Mouse (Mus musculus): ENCODE measurements at regions not wholly inside any gene's neighbourhood (a gene's known extent, or its start where the extent isn't known, plus 50 kb on each side); places are given as distances from the start of the nearest gene placed in this dataset.
A peak's percentile ranks its signal among the peaks of the same experiment; 100 is the strongest.

DNA sequence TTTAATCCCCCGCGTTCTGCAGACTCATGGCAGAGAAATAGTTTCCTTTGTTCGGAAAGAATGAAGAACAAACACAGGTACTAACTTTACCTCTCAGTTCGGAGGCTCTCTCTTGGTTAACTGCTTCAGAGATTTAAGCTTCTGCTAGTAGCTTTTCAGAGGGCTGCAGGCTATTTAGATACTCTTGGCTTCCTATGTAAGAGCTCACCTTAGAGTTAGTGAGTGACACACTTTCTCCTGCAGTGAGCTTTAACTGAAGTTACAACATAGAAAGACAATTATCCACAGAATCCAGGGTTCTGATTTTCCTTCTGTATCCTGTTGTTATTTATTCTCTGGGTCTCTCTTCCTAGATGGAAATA is 169.2 kb downstream of the Foxa2 start:
- no peaks in the 10 kb centered on the region for H3K9me3 ChIP-seq (ENCODE audit: control insufficient read depth, low read length)
- H3K4me2 ChIP-seq (ENCODE audit: low read depth): peak overlapping the region; percentile 53; the same call in 1 of the 2 replicates
- no peak overlapping the region for H3K4me3 ChIP-seq (ENCODE audit: insufficient read depth in 1 of 2, low read depth in 2 of 2, low read length in 2 of 2)
- H3K9ac ChIP-seq (replicated peaks): no peak overlapping the region
- no peak for TF ChIP-seq EP300 (IDR thresholded peaks at IDR 0.05; ENCODE audit: low read depth)
- no peak for TF ChIP-seq CTCF (IDR thresholded peaks at IDR 0.05; ENCODE audit: low read depth)
- no peak for ATAC-seq (ENCODE audit: insufficient read depth)
- no peaks in the 10 kb centered on the region for H3K27me3 ChIP-seq (ENCODE audit: control insufficient read depth, insufficient read depth, low read length)
- WGBS (ENCODE audit: insufficient replicate concordance): 37% methylated on average over 4 of the region's 4 CpGs
- H3K27ac ChIP-seq: no peak overlapping the region
- 0 out of 4 replicates have a peak, but pooled peaks cover 0 to 2% of the 10 kb centered on the region in 2 experiments for H3K4me1 ChIP-seq (replicated peaks; ENCODE audit: control insufficient read depth in 2 of 2, insufficient read depth in 2 of 2, low read length in 1 of 2)
- no peaks in the 10 kb centered on the region for H3K36me3 ChIP-seq (replicated peaks; ENCODE audit: control insufficient read depth, insufficient read depth, low read depth)
- no peak for DNase-seq (ENCODE audit: low read depth in 3 of 3, low spot score in 3 of 3)

DNA sequence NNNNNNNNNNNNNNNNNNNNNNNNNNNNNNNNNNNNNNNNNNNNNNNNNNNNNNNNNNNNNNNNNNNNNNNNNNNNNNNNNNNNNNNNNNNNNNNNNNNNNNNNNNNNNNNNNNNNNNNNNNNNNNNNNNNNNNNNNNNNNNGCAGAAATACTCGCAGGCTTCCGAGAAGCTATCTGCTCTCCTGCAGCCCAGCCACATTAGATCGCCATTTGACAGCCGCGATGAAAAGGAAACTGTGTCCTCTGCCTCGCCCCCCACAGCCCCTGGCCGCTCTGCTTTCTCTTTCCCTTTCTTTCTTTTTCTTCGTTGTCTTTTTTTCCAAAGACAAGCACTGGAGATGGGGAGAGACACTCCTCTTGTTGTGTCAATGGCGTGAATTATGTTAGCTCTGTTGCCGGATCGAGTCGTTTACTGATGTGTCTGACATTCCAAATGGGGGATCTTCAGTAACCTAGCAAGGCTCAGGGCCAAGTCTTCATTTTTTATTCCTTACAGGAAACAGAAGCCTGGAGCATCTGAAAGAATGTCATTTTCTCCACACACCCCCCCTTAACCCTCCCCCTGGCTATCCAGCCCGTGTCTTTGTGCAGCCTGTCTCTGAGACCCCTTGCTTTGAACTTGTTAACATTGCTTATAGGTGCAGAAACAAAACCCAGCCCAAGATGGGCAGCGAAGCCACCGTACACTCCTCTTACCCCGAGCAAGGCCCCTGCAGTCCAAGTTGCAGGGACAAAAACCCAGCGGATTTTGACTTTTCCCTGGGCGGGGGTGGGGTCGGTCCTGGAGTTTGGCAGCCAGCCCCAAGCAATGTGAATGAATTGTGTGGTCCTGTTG is 169.8 kb downstream of the Foxa2 start:
- 0 out of 4 replicates have a peak, but pooled peaks cover 0 to 2% of the 10 kb centered on the region in 2 experiments for H3K4me1 ChIP-seq (replicated peaks; ENCODE audit: control insufficient read depth in 2 of 2, insufficient read depth in 2 of 2, low read length in 1 of 2)
- H3K9ac ChIP-seq (replicated peaks): no peak overlapping the region
- H3K9me3 ChIP-seq (ENCODE audit: control insufficient read depth, low read length): no peaks in the 10 kb centered on the region
- TF ChIP-seq EP300 (IDR thresholded peaks at IDR 0.05; ENCODE audit: low read depth) (no peak), CTCF (IDR thresholded peaks at IDR 0.05; ENCODE audit: low read depth) (no peak)
- no peak for DNase-seq (ENCODE audit: low read depth in 3 of 3, low spot score in 3 of 3)
- H3K4me3 ChIP-seq (ENCODE audit: insufficient read depth in 1 of 2, low read depth in 2 of 2, low read length in 2 of 2): 0 out of 4 replicates have a peak overlapping the region, but pooled peaks have one; percentile 7 to 16
- H3K27me3 ChIP-seq (ENCODE audit: control insufficient read depth, insufficient read depth, low read length): no peaks in the 10 kb centered on the region
- H3K27ac ChIP-seq: no peak overlapping the region
- peak overlapping the region; percentile 53 for H3K4me2 ChIP-seq (ENCODE audit: low read depth)
- H3K36me3 ChIP-seq (replicated peaks; ENCODE audit: control insufficient read depth, insufficient read depth, low read depth): no peaks in the 10 kb centered on the region
- no peak for ATAC-seq (ENCODE audit: insufficient read depth)
- WGBS (ENCODE audit: insufficient replicate concordance): 14% methylated on average over 19 of the region's 19 CpGs

DNA sequence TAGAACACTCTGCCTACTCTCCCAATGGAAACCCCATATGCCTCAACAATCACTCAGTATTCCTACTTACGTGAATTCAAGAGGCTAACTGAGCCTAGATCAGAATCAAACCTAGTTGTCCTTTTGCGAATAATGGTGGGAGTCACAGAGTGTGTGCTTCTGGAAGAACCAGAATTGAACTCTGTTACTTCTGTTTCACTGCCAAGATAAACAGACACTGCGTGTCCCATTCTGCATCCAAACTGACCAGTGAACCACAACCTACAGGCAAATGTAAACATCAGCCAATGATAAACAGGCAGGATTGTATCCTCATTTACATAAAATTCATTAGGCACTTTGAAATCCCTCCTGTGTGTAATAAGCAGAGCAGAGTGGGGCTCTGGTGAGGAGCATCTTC is 173.8 kb downstream of the Foxa2 start:
- Histone ChIP-seq H3K36me3 (replicated peaks; ENCODE audit: control insufficient read depth, insufficient read depth, low read depth) (no peaks in the 10 kb centered on the region), H3K9me3 (ENCODE audit: control insufficient read depth, low read length) (no peaks in the 10 kb centered on the region), H3K4me1 (replicated peaks; ENCODE audit: control insufficient read depth in 2 of 2, insufficient read depth in 2 of 2, low read length in 1 of 2) (0 out of 4 replicates have a peak, but pooled peaks cover 0 to 2% of the 10 kb centered on the region in 2 experiments), H3K4me3 (ENCODE audit: insufficient read depth in 1 of 2, low read depth in 2 of 2, low read length in 2 of 2) (no peak overlapping the region), H3K27me3 (ENCODE audit: control insufficient read depth, insufficient read depth, low read length) (no peaks in the 10 kb centered on the region), H3K9ac (replicated peaks) (no peak overlapping the region), H3K27ac (no peak overlapping the region), H3K4me2 (ENCODE audit: low read depth) (no peak overlapping the region)
- 60% methylated on average over 3 of the region's 3 CpGs for WGBS (ENCODE audit: insufficient replicate concordance)
- TF ChIP-seq EP300 (IDR thresholded peaks at IDR 0.05; ENCODE audit: low read depth) (no peak), CTCF (IDR thresholded peaks at IDR 0.05; ENCODE audit: low read depth) (no peak)
- ATAC-seq (ENCODE audit: insufficient read depth): no peak
- DNase-seq (ENCODE audit: low read depth in 3 of 3, low spot score in 3 of 3): no peak

DNA sequence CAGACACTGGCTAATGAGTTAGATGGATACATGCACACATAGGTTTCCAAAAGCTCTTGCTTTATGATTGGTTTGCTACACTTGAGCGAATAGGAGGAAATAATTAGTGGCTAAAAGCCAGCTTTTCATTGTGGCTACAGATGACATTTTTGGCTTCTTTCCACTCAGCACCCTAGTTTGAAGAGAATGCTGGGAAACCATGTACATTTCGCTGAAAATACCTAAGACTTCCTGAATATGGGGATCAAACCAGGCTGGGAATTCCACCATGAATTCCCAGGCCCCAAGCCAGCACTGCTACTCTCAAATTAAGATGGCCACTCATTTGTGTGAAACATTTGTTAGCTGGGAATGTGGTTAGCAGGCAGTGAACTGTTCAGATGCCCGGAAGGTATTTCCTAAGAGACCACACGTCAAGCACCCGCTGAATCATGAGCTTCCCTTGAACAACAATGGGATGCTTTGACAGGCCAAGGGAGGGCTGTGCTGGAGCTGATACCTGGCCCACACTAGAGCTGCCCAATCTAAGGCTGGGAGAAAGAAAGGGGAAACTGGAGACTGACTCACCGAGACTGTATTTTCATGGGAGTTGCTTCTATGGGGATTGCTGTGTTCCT is 195.5 kb downstream of the Foxa2 start:
- Histone ChIP-seq H3K9ac (replicated peaks) (no peak overlapping the region), H3K36me3 (replicated peaks; ENCODE audit: control insufficient read depth, insufficient read depth, low read depth) (no peaks in the 10 kb centered on the region), H3K4me2 (ENCODE audit: low read depth) (no peak overlapping the region), H3K9me3 (ENCODE audit: control insufficient read depth, low read length) (no peaks in the 10 kb centered on the region), H3K27ac (no peak overlapping the region), H3K4me3 (ENCODE audit: insufficient read depth in 1 of 2, low read depth in 2 of 2, low read length in 2 of 2) (no peak overlapping the region), H3K4me1 (replicated peaks; ENCODE audit: control insufficient read depth in 2 of 2, insufficient read depth in 2 of 2, low read length in 1 of 2) (no peaks in the 10 kb centered on the region), H3K27me3 (ENCODE audit: control insufficient read depth, insufficient read depth, low read length) (no peaks in the 10 kb centered on the region)
- no peak for ATAC-seq (ENCODE audit: insufficient read depth)
- WGBS (ENCODE audit: insufficient replicate concordance): 53% methylated on average over 6 of the region's 6 CpGs
- no peak for DNase-seq (ENCODE audit: low read depth in 3 of 3, low spot score in 3 of 3)
- TF ChIP-seq CTCF (IDR thresholded peaks at IDR 0.05; ENCODE audit: low read depth): no peak

DNA sequence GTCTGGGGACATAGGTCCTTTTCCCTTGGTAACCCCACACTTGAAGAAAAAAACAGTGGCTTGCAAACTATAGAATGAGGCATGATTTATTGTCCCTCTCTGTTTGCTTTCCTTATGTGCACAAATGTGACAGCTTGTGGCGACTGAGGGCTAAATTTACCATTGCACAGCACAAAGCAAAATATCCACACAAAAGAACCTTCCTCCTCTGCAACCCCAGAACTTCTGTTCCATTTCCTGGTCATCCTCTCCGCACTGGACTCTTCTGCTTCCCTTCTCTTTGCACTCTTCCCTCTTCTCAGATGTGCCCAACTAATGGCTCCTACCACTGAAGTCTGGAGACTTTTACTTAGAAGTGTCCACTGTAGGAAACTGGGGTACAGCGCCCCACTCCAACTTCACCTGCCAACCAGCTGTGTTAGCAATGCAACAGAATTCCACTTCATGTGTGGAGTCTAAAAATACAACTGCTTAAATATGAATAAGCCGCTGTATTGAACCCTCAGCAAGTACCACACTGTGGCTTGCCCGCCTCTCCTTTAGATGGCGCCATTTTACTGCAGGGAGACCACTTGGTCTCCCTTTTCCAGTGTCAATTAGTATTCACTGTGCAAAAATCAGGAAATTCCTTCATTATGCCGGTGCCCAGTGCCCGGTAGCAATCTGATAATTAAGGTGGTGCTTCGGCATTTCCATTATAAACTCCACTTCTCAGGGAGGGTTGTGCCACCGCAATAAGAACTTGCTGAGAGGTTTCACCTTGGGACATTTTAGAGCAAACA is 199.6 kb downstream of the Foxa2 start:
- Histone ChIP-seq H3K36me3 (replicated peaks; ENCODE audit: control insufficient read depth, insufficient read depth, low read depth) (no peaks in the 10 kb centered on the region), H3K27me3 (ENCODE audit: control insufficient read depth, insufficient read depth, low read length) (no peaks in the 10 kb centered on the region), H3K4me2 (ENCODE audit: low read depth) (no peak overlapping the region), H3K9me3 (ENCODE audit: control insufficient read depth, low read length) (no peaks in the 10 kb centered on the region), H3K9ac (replicated peaks) (no peak overlapping the region), H3K4me1 (replicated peaks; ENCODE audit: control insufficient read depth in 2 of 2, insufficient read depth in 2 of 2, low read length in 1 of 2) (no peaks in the 10 kb centered on the region), H3K27ac (no peak overlapping the region), H3K4me3 (ENCODE audit: insufficient read depth in 1 of 2, low read depth in 2 of 2, low read length in 2 of 2) (no peak overlapping the region)
- no peak for DNase-seq (ENCODE audit: low read depth in 3 of 3, low spot score in 3 of 3)
- WGBS (ENCODE audit: insufficient replicate concordance): 22% methylated on average over 10 of the region's 10 CpGs
- ATAC-seq (ENCODE audit: insufficient read depth): no peak
- TF ChIP-seq CTCF (IDR thresholded peaks at IDR 0.05; ENCODE audit: low read depth) (peak; percentile 51), EP300 (IDR thresholded peaks at IDR 0.05; ENCODE audit: low read depth) (no peak)

Measured in liver, embryonic 14.5 days (tissue).